Mouse (Mus musculus): Measurements from ENCODE around the gene Fasl. TPM values are rescaled to one million over a fixed set of nuclear protein-coding genes. Genes with fewer than 3 reads are reported as not detected.

Gene Fasl
- total RNA-seq (2023) = 45.6 TPM

GRCm38 (mm10) chr1:161788339-161788738, at the start of gene Fasl:
Gene Fasl, minus strand, starts transcription at chr1:161788495.

Other genes starting within 250 kb of the Fasl start
- gene Suco, start 88.2 kb upstream of the Fasl start, total RNA-seq (2023) = 246 TPM
- 13.4 TPM for gene Pigc, start 180.7 kb upstream of the Fasl start, total RNA-seq (2023)
- gene 4930558K02Rik, start 191.1 kb upstream of the Fasl start, total RNA-seq (2023) = not detected